Mouse (Mus musculus) G1E (cell line): ENCODE measurements around the gene Ptpn3.

Experiments
- CTCF ChIP-seq: IDR thresholded peaks from 2 replicates; pipeline ENCODE4 v1.5.1; 2012; ENCODE audit warnings: low read depth, low read length, inconsistent platforms, mixed read lengths
- GATA1 ChIP-seq: IDR thresholded peaks from 2 replicates; pipeline ENCODE4 v1.6.1; 2012; ENCODE audit warnings: borderline replicate concordance, low read length, inconsistent platforms, mixed read lengths

DNA sequence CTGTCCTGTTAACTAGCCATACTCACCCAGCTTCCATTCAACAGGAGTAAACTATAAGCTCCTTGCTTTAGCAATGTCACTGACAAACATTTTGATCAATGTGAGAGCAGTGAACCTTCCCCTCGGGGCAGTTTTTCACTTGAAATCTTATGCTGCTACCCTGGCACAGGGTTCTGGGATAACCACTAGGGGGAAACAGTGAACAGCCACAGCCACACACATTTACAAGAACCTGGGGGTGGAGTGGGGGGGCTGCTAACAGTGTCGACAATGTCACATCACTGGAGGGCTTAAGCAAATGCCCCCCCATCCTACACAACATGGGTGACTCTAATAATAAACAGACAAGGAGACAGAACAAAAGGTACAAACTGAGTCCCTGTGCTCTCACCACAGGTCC, 51.0 kb downstream of the Ptpn3 start:
- TF ChIP-seq CTCF (no peak), GATA1 (no peak)
